Mouse (Mus musculus) intestine, embryonic 14.5 days (tissue): ENCODE data around the gene Pex6. TPM values are rescaled to one million over a fixed set of nuclear protein-coding genes. Genes with fewer than 3 reads are reported as not detected.

Experiments used
- ATAC-seq: fragments of 200-750 bp; cut with Nextera tagmentation; replicated peaks from 2 replicates; pipeline ENCODE4 v1.8.0; 2017; ENCODE audit warnings: low read depth, moderate number of reproducible peaks, moderate TSS enrichment, moderate library complexity; ENCODE audit not compliant: low FRiP score, low TSS enrichment
- DNase-seq: peaks from one replicate; pipeline ENCODE4 v3.0.0-alpha.2; 2018; ENCODE audit warnings: low spot score
- H3K27ac ChIP-seq: fragments of 300-500 bp; sonication (generic); 2 replicates; pipeline ENCODE4 v1.5.1; 2014; ENCODE audit warnings: low read depth, mild to moderate bottlenecking, control low read depth
- H3K27me3 ChIP-seq: fragments of 300-500 bp; sonication (generic); replicated peaks from 2 replicates; pipeline ENCODE4 v1.6.1; 2014; ENCODE audit warnings: low read length, control low read depth; ENCODE audit not compliant: control insufficient read depth, insufficient read depth
- H3K36me3 ChIP-seq: fragments of 300-500 bp; sonication (generic); 2 replicates; pipeline ENCODE4 v1.6.1; 2014; ENCODE audit warnings: low read length, control low read depth; ENCODE audit not compliant: control insufficient read depth, insufficient read depth
- H3K4me1 ChIP-seq: fragments of 300-500 bp; sonication (generic); replicated peaks from 2 replicates; pipeline ENCODE4 v1.6.1; 2014; ENCODE audit warnings: low read length, control low read depth, mixed read lengths; ENCODE audit not compliant: control insufficient read depth, insufficient read depth
- H3K4me2 ChIP-seq: fragments of 300-500 bp; sonication (generic); 2 replicates; pipeline ENCODE4 v1.6.1; 2014; ENCODE audit warnings: low read length
- H3K4me3 ChIP-seq: fragments of 300-500 bp; sonication (generic); 2 replicates; pipeline ENCODE4 v1.5.1; 2014; ENCODE audit warnings: low read depth, low read length, control low read depth, mixed read lengths
- H3K9ac ChIP-seq: fragments of 300-500 bp; sonication (generic); 2 replicates; pipeline ENCODE4 v1.6.1; 2014; ENCODE audit warnings: mild to moderate bottlenecking, low read length
- H3K9me3 ChIP-seq: fragments of 300-500 bp; sonication (generic); 2 replicates; pipeline ENCODE4 v1.6.1; 2016; ENCODE audit warnings: low read length, control low read depth; ENCODE audit not compliant: control insufficient read depth
- WGBS: fragments of 180-500 bp; shearing (Covaris S2); extraction: QIAGEN DNeasy Blood & Tissue Kit; methylation state at CpG from one replicate; pipeline ENCODE4 v1.1.7; 2014; 5-methylcytosine and 5-hydroxymethylcytosine counted together
- polyA plus RNA-seq: library from polyadenylated mRNA; unstranded; fragments of >200 nt; fragmentation: Nextera tagmentation; extraction: Ambion mirVana; gene quantifications from 2 replicates; pipeline ENCODE4 v1.2.1, GENCODE M21; 2014

Pex6 gene
- polyA plus RNA-seq, 1 experiment from 2014 or later: 20.8 TPM

DNA sequence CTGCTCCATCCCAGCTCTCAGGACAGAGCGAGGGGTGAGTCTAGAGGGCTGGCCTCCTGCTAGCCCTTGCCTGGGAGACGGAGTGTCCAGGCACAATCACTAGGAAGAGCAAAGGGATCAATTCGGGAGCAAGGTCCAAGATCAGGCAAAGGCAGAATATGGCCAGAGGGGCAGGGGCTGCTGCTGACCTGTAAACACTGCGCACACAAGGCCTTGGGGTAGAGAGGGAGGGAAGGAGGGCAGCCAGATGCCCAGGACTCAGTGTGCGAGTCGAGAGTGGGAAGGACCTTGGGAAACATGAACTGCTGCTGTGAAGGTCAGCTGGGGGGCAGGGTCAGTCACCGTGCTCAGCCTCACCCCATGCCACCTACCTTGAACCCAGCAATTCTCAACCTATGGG is 24.0 kb downstream of the Pex6 start:
- Histone ChIP-seq H3K27me3 (no peaks in the 10 kb centered on the region), H3K36me3 (peaks cover 17% of the 10 kb centered on the region), H3K9me3 (no peaks in the 10 kb centered on the region), H3K4me1 (no peaks in the 10 kb centered on the region), H3K27ac (no peak overlapping the region), H3K4me3 (no peak overlapping the region), H3K4me2 (no peak overlapping the region), H3K9ac (no peak overlapping the region)
- ATAC-seq: no peak
- DNase-seq: no peak
- WGBS: 88% methylated on average over 7 of the region's 7 CpGs

DNA sequence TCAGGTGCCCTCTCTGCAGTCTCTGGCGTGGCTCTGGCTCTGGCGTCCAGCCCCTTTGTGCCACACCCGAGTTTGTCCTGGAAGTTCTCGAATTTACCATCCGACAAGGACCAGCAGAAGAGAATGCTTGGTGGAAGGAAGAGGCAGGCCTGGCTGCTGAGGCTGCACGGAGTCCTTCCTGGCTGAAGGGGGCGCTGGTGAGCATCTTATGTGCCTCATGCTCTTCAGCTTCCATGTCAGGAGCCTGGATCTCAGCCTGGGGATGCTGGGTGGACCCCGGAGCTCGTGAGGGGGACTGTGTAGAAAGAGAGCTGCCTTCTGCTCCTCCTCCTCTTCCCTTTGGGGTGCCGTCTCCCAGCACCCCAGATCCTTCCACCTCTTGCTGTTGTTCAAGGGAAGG is 24.9 kb downstream of the Pex6 start:
- no peak overlapping the region for H3K4me2 ChIP-seq
- H3K27ac ChIP-seq: no peak overlapping the region
- no peak overlapping the region for H3K9ac ChIP-seq
- ATAC-seq (no peak), DNase-seq (no peak)
- 52% methylated on average over 9 of the region's 10 CpGs for WGBS
- H3K4me3 ChIP-seq: no peak overlapping the region
- peaks cover 17% of the 10 kb centered on the region for H3K36me3 ChIP-seq
- no peaks in the 10 kb centered on the region for H3K9me3 ChIP-seq
- no peaks in the 10 kb centered on the region for H3K4me1 ChIP-seq
- no peaks in the 10 kb centered on the region for H3K27me3 ChIP-seq

DNA sequence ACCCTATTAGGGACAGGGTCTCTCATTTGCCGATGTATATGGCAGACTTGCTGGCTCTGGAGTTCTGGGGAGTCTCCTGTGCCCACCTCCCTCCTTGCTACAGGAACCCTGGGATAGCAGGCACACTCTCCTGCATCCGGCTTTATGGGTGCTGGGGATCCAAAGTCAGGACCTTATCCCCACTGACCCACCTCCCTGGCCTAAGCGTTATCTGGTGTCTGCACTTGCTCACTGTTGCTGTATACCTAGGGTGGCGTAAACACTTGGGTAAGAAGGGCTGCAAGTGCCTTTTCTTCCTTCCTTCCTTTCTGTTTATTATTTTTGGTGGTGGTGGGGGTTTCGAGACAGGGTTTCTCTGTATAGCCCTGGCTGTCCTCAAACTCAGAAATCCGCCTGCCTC is 30.0 kb downstream of the Pex6 start:
- H3K9me3 ChIP-seq: no peaks in the 10 kb centered on the region
- 86% methylated on average over 6 of the region's 6 CpGs for WGBS
- ATAC-seq (no peak), DNase-seq (no peak)
- H3K27ac ChIP-seq: no peak overlapping the region
- no peaks in the 10 kb centered on the region for H3K4me1 ChIP-seq
- H3K27me3 ChIP-seq: no peaks in the 10 kb centered on the region
- no peak overlapping the region for H3K9ac ChIP-seq
- H3K4me2 ChIP-seq: no peak overlapping the region
- H3K4me3 ChIP-seq: no peak overlapping the region
- H3K36me3 ChIP-seq: peaks cover 25% of the 10 kb centered on the region

DNA sequence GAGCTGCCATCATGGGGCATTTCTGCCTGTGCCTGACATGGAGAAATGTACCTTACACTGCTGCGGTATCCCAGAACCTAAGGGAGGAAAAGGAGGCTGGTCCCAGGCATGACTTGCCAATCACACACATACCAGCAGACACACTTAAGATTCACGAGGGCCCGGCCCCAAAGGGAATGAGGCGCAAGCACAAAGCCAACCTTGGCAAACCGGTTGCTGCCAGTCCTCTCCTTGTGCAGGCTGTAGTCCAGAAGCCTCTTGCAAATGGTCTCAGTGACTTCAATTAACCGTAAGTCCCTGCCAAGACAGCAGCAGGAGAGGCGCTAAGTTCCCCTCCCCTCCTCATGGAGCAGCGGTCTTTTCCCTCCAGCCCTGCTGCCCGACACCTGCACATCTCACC is 31.7 kb downstream of the Pex6 start:
- no peak for ATAC-seq

DNA sequence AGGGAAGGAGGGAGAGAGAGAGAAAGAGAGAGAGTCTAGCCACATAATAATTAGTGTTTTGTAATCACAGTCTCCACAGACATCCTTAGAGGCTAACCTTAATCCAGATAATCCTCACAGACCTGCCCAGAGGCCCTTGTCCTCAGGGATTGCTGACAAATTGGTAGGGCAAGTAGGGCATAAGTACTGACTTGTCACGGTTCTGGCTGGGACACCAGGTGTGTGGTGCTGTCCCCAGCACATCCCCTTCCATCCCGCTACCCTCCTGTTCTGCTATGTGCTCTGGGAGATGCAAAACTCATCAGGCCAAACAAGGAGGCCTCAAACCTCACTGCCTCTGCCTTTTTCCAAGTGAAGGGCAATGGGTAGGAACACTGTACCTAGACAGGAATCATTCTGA is 34.2 kb downstream of the Pex6 start:
- H3K27me3 ChIP-seq: no peaks in the 10 kb centered on the region
- 0 out of 2 replicates have a peak, but pooled peaks cover under 1% of the 10 kb centered on the region for H3K4me1 ChIP-seq
- 90% methylated on average over 2 of the region's 2 CpGs for WGBS
- peaks cover 30% of the 10 kb centered on the region for H3K36me3 ChIP-seq
- H3K4me2 ChIP-seq: no peak overlapping the region
- H3K4me3 ChIP-seq: no peak overlapping the region
- DNase-seq (no peak), ATAC-seq (no peak)
- H3K9me3 ChIP-seq: no peaks in the 10 kb centered on the region
- H3K9ac ChIP-seq: no peak overlapping the region
- no peak overlapping the region for H3K27ac ChIP-seq

More for the DNA sequence above, 31.7 kb downstream of the Pex6 start:
- Histone ChIP-seq H3K27me3 (no peaks in the 10 kb centered on the region), H3K4me1 (no peaks in the 10 kb centered on the region), H3K9ac (no peak overlapping the region), H3K9me3 (no peaks in the 10 kb centered on the region), H3K36me3 (peaks cover 30% of the 10 kb centered on the region), H3K4me3 (no peak overlapping the region), H3K27ac (no peak overlapping the region), H3K4me2 (no peak overlapping the region)
- 87% methylated on average over 9 of the region's 9 CpGs for WGBS
- DNase-seq: no peak

DNA sequence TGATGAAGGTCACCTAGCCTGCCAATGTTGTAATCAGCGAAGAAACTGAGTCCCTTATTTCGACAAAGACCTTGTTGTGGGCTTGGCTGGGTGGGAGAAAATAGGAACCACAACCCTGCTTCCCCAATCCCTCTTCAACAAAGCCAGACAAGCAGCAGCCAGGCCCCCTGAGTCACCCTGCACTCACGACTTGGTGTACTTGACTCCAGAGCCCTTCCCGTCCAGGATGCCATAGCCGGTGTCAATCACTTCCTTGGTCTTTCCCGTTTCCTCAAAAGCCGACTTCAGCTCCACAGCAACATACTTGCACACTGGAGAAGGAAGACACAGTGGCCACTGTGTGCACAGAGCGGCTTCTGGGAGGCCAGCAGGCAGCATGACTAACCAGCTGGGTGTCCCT is 36.0 kb downstream of the Pex6 start:
- Histone ChIP-seq H3K4me3 (no peak overlapping the region), H3K36me3 (peaks cover 30% of the 10 kb centered on the region), H3K27me3 (no peaks in the 10 kb centered on the region), H3K9me3 (no peaks in the 10 kb centered on the region), H3K27ac (no peak overlapping the region), H3K9ac (no peak overlapping the region), H3K4me1 (peaks cover 9% of the 10 kb centered on the region), H3K4me2 (no peak overlapping the region)
- 85% methylated on average over 8 of the region's 8 CpGs for WGBS
- DNase-seq (no peak), ATAC-seq (no peak)

DNA sequence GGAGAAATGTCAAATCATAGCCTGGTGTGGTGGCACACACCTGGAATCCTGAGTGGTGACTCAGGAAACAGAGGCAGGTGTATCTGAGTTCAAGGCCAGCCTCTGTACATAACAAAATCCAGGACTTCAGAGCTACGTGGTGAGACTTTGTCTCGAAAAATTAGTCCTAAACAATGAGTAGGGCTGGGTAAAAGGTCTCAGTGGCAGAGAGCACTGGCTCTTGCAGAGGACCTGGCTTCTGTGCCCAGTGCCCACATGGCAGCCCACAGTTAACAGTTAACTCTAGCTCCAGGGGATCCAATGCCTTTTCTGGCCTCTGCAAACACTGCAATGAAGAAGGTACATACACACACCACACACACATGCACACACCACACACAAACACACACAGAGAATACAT is 36.5 kb downstream of the Pex6 start:
- Histone ChIP-seq H3K27ac (no peak overlapping the region), H3K4me2 (no peak overlapping the region), H3K36me3 (peaks cover 26% of the 10 kb centered on the region), H3K4me1 (peaks cover 9% of the 10 kb centered on the region), H3K9ac (no peak overlapping the region), H3K4me3 (no peak overlapping the region), H3K9me3 (no peaks in the 10 kb centered on the region), H3K27me3 (no peaks in the 10 kb centered on the region)
- 88% methylated on average over 2 of the region's 2 CpGs for WGBS
- DNase-seq (no peak), ATAC-seq (no peak)

DNA sequence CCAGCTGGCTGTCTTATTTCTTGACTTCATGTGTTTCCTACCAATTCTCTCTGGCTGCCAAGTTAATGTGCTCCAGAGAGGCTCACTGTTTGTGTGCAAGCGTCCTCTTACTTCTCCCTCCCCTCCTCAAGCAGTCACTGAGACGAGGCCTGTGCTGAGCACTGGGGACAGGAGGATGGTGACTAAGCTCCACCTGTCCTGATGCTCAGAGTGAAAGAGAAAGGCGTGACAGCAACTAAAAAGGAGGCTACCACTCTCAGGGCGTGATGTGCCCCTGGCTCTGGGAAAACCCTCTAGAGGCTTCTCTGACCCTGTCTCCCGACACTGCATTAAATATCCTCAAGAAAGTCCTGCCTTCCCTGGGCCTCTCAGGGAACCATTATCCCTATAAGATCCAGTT is 38.0 kb downstream of the Pex6 start:
- H3K4me2 ChIP-seq: no peak overlapping the region
- no peak overlapping the region for H3K4me3 ChIP-seq
- WGBS: 89% methylated on average over 5 of the region's 5 CpGs
- DNase-seq (no peak), ATAC-seq (no peak)
- H3K27me3 ChIP-seq: no peaks in the 10 kb centered on the region
- no peak overlapping the region for H3K27ac ChIP-seq
- no peaks in the 10 kb centered on the region for H3K9me3 ChIP-seq
- no peak overlapping the region for H3K9ac ChIP-seq
- peaks cover 18% of the 10 kb centered on the region; the same call in 1 of the 2 replicates for H3K36me3 ChIP-seq
- H3K4me1 ChIP-seq: peaks cover 9% of the 10 kb centered on the region

DNA sequence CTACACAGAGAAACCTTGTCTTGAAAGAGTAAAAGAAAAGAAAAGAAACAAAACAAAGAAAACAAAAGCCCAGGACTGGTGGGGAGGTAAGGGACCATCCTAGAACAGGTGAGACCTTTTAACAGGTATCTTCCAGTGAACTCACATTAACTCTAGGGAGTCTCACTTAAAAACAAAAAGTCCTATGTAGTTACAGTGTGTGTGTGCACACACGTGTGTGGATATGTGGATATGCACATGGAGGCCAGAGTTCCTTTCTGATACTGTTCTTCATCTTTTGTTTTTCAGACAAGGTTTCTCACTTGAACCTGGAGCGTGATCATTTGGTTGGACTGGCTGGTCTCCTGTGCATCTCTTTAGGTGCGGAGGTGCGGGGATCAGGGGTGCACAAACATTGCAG is 39.3 kb downstream of the Pex6 start:
- peaks cover 9% of the 10 kb centered on the region for H3K4me1 ChIP-seq
- peaks cover 12% of the 10 kb centered on the region; the same call in 1 of the 2 replicates for H3K36me3 ChIP-seq
- H3K27me3 ChIP-seq: no peaks in the 10 kb centered on the region
- no peak for DNase-seq
- peak overlapping the region; percentile 73 for H3K4me2 ChIP-seq
- no peak overlapping the region for H3K27ac ChIP-seq
- H3K9ac ChIP-seq: peak overlapping the region; percentile 63
- 90% methylated on average over 4 of the region's 4 CpGs for WGBS
- H3K4me3 ChIP-seq: peak overlapping the region; percentile 63; the same call in 1 of the 2 replicates
- ATAC-seq: no peak
- no peaks in the 10 kb centered on the region for H3K9me3 ChIP-seq
